8 mouse cellular contexts compared by ENCODE assay signal in genomic region chr14:22020885-22021284, GRCm38 (mm10). TPM values are rescaled to one million over a fixed set of nuclear protein-coding genes. Genes with fewer than 3 reads are reported as not detected.
DNase-seq lines count a peak whose midpoint lies in the region; ATAC-seq and TF ChIP-seq lines count a peak whose summit lies in the region.

No protein-coding gene starts in this region.

- H3K27ac ChIP-seq in heart, embryonic 12.5 days (ENCODE audit: poor library complexity, severe bottlenecking) = no peak overlapping the region
- no peak overlapping the region for H3K27ac ChIP-seq in kidney, postnatal 0 days
- no peak overlapping the region for H3K27ac ChIP-seq in lung, postnatal 0 days (ENCODE audit: low read length)

- H3K4me2 ChIP-seq in heart, embryonic 12.5 days = no peak overlapping the region
- no peak overlapping the region for H3K4me2 ChIP-seq in kidney, postnatal 0 days (ENCODE audit: low read length)
- no peak overlapping the region for H3K4me2 ChIP-seq in lung, postnatal 0 days (replicated peaks; ENCODE audit: low read depth, low read length)

- 26% methylated on average over 2 of the region's 2 CpGs for WGBS in heart, embryonic 12.5 days
- 40% methylated on average over 2 of the region's 2 CpGs for WGBS in kidney, postnatal 0 days
- 22% methylated on average over 2 of the region's 2 CpGs for WGBS in lung, postnatal 0 days

- TF ChIP-seq CTCF in kidney, postnatal 0 days (IDR thresholded peaks at IDR 0.05; ENCODE audit: low read depth) = peak; percentile 60
- peak; percentile 71 for TF ChIP-seq CTCF in lung, postnatal 0 days (IDR thresholded peaks at IDR 0.05)

- no peak overlapping the region for H3K4me3 ChIP-seq in heart, embryonic 12.5 days
- H3K4me3 ChIP-seq in kidney, postnatal 0 days (replicated peaks; ENCODE audit: low read depth, low read length) = no peak overlapping the region
- no peak overlapping the region for H3K4me3 ChIP-seq in lung, postnatal 0 days (ENCODE audit: low read depth, low read length)

- H3K9ac ChIP-seq in heart, embryonic 12.5 days = no peak overlapping the region
- H3K9ac ChIP-seq in kidney, postnatal 0 days (ENCODE audit: low read depth, low read length) = no peak overlapping the region
- H3K9ac ChIP-seq in lung, postnatal 0 days (replicated peaks; ENCODE audit: low read depth) = no peak overlapping the region

- no peak for TF ChIP-seq EP300 in lung, postnatal 0 days (IDR thresholded peaks at IDR 0.05)

- H3K4me1 ChIP-seq in heart, embryonic 12.5 days (replicated peaks) = peaks cover 18% of the 10 kb centered on the region
- peaks cover 5% of the 10 kb centered on the region; the same call in 1 of the 2 replicates for H3K4me1 ChIP-seq in kidney, postnatal 0 days (replicated peaks; ENCODE audit: insufficient read depth, low read length)
- H3K4me1 ChIP-seq in lung, postnatal 0 days (ENCODE audit: insufficient read depth, low read depth, low read length) = peaks cover 26% of the 10 kb centered on the region; the same call in 1 of the 2 replicates

- no peak for ATAC-seq in heart, embryonic 12.5 days (ENCODE audit: insufficient number of reproducible peaks, low FRiP score)
- peak; percentile 54; the same call in 1 of the 2 replicates for ATAC-seq in cerebellum, adult (ENCODE audit: insufficient number of reproducible peaks, low FRiP score, low TSS enrichment)
- ATAC-seq in kidney, postnatal 0 days (replicated peaks; ENCODE audit: low FRiP score, low read depth) = no peak
- ATAC-seq in lung, postnatal 0 days = no peak; the same call in 1 of the 2 replicates

- DNase-seq in heart, adult 11 months = peak; percentile 94
- DNase-seq in 416B (ENCODE audit: low read depth) = peak; percentile 78
- peak; percentile 32 for DNase-seq in forelimb bud, embryonic 11.5 days (ENCODE audit: low read depth, low spot score)
- DNase-seq in kidney, postnatal 0 days (ENCODE audit: low spot score) = peak; percentile 65
- DNase-seq in lung, postnatal 0 days (ENCODE audit: low spot score) = peak; percentile 76
- DNase-seq in T-cell, adult 2 months (ENCODE audit: low spot score) = no peak

- peaks cover 29% of the 10 kb centered on the region for H3K27me3 ChIP-seq in heart, embryonic 12.5 days (replicated peaks)
- no peaks in the 10 kb centered on the region for H3K27me3 ChIP-seq in kidney, postnatal 0 days (ENCODE audit: insufficient read depth, low read length)
- H3K27me3 ChIP-seq in lung, postnatal 0 days (replicated peaks; ENCODE audit: insufficient read depth, low read length) = no peaks in the 10 kb centered on the region

- H3K9me3 ChIP-seq in heart, embryonic 12.5 days (replicated peaks) = no peaks in the 10 kb centered on the region
- no peaks in the 10 kb centered on the region for H3K9me3 ChIP-seq in kidney, postnatal 0 days (replicated peaks; ENCODE audit: low read length)
- no peaks in the 10 kb centered on the region for H3K9me3 ChIP-seq in lung, postnatal 0 days (ENCODE audit: low read length)

- H3K36me3 ChIP-seq in heart, embryonic 12.5 days = no peaks in the 10 kb centered on the region
- no peaks in the 10 kb centered on the region for H3K36me3 ChIP-seq in kidney, postnatal 0 days (ENCODE audit: insufficient read depth, low read length)
- no peaks in the 10 kb centered on the region for H3K36me3 ChIP-seq in lung, postnatal 0 days (ENCODE audit: insufficient read depth, low read length)

RNA-seq across cellular contexts. Expression of gene Lrmda, which starts 1.4 kb away (rescaled TPM):
- polyA plus RNA-seq in heart, embryonic 12.5 days (2016; fragmentation: Nextera tagmentation; extraction: Ambion mirVana) = 1.0 and 1.3 TPM in 2 replicates
- polyA plus RNA-seq in kidney, postnatal 0 days (2015; fragmentation: Nextera tagmentation; extraction: Ambion mirVana) = 0.83 and 1.3 TPM in 2 replicates
- polyA plus RNA-seq in lung, postnatal 0 days (2015; fragmentation: Nextera tagmentation; extraction: Ambion mirVana) = 0.86 and 1.6 TPM in 2 replicates

RNA-seq across cellular contexts. Expression of gene Zfp503, which starts 31.5 kb away (rescaled TPM):
- polyA plus RNA-seq in heart, embryonic 12.5 days (2016; fragmentation: Nextera tagmentation; extraction: Ambion mirVana) = 4.7 and 5.6 TPM in 2 replicates
- 34.2 and 41.4 TPM in 2 replicates for polyA plus RNA-seq in kidney, postnatal 0 days (2015; fragmentation: Nextera tagmentation; extraction: Ambion mirVana)
- 16.7 and 18.6 TPM in 2 replicates for polyA plus RNA-seq in lung, postnatal 0 days (2015; fragmentation: Nextera tagmentation; extraction: Ambion mirVana)
